Mouse (Mus musculus): ENCODE measurements around the gene Eif2b1. TPM values are rescaled to one million over a fixed set of nuclear protein-coding genes. Genes with fewer than 3 reads are reported as not detected.
A peak's percentile ranks its signal among the peaks of the same experiment; 100 is the strongest.

Gene Eif2b1
- polyA plus RNA-seq, 1 experiment from 2014 or later = 74.7 TPM

DNA sequence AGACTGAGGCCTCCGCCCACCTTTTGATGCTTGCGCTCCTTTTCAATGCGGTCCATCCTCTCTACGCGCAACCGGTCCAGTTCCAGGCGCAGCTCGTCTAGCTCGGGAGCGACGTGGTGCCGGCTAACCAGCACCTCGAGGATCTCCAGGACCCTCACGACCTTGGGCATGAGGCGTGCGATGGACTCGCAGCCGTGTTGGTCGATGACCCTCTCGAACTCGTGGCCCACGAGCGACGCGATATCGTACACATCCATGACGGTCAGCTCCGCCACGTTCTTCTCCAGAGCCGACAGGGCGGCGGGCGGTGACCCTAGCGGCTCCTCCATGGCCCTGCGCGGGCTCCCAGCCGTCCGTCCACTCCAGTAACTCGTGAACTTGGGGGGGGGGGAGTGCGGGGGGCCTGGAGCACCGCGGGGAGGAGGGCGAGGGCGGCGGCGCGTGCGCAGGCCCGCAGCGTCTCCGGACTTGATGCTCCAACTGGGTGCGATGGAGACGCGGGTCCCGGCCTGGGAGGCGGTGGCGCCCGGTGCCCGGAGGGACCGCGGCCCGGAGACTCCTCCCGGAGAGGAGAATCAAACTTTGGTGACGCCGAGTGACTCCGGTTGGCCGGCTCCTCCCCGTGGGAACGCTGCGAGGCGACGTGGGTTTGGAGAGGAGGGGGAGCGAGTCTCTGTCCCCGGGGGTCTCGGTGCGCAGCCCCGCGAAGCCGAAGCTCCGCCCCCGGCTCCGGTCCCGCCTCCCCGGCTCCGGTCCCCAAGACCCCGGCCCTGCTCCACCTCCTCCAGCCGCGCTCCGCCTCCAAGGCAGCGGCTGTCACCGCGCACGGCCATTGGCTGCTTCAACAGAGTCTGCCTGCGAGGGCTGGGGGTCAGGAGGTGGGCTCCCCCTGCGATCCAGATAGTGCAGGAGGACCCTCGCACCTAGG lies 48.0 kb downstream of the Eif2b1 start, which contains the start of gene Rilpl1:
TSS of gene Rilpl1 (minus strand) at position 737 of the 928 bp plus-strand sequence.
- peak within 1 kb of the TSS; percentile 65 for H3K4me2 ChIP-seq
- H3K4me3 ChIP-seq (replicated peaks) = peak within 1 kb of the TSS; percentile 82
- H3K9me3 ChIP-seq = no peaks in the 10 kb centered on the region
- peaks cover 10% of the 10 kb centered on the region for H3K36me3 ChIP-seq
- H3K9ac ChIP-seq (replicated peaks) = peak within 1 kb of the TSS; percentile 84
- peak; percentile 85 for ATAC-seq (ENCODE audit: insufficient number of reproducible peaks, insufficient read depth, low FRiP score, low TSS enrichment, low read depth)
- 0 out of 2 replicates have a peak, but pooled peaks cover 2% of the 10 kb centered on the region for H3K27me3 ChIP-seq
- under 1% methylated on average over 94 of the region's 96 CpGs for WGBS
- H3K27ac ChIP-seq = peak within 1 kb of the TSS; percentile 88
- peaks cover 37% of the 10 kb centered on the region for H3K4me1 ChIP-seq (replicated peaks)

DNA sequence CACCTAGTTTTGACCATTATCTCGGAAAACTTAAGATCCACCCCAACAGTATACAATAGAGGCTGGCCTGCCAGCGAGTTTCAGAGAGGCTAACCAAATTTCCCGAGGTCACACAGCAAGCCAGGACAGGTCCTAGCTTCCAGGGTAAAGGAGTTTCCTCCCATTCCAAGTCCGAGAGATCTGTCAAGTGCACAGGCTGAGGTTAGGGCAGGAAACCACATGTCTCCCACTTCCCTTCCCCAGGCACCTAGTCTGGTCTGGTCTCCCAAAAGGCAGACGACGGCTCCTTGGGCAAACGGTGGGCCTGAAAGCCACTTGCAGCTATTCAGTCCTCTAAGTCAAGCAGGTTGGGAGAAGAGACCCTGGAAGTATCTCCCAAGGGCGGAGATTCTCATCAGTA lies 49.2 kb downstream of the Eif2b1 start:
- peak overlapping the region; percentile 57; the same call in 1 of the 2 replicates for H3K27ac ChIP-seq
- 51% methylated on average over 8 of the region's 8 CpGs for WGBS
- H3K9ac ChIP-seq (replicated peaks) = peak overlapping the region; percentile 53
- no peaks in the 10 kb centered on the region for H3K9me3 ChIP-seq
- H3K36me3 ChIP-seq = peaks cover 18% of the 10 kb centered on the region
- peak overlapping the region; percentile 65 for H3K4me2 ChIP-seq
- no peak for ATAC-seq (ENCODE audit: insufficient number of reproducible peaks, insufficient read depth, low FRiP score, low TSS enrichment, low read depth)
- no peaks in the 10 kb centered on the region for H3K27me3 ChIP-seq
- peaks cover 37% of the 10 kb centered on the region for H3K4me1 ChIP-seq (replicated peaks)
- peak overlapping the region; percentile 82 for H3K4me3 ChIP-seq (replicated peaks)

DNA sequence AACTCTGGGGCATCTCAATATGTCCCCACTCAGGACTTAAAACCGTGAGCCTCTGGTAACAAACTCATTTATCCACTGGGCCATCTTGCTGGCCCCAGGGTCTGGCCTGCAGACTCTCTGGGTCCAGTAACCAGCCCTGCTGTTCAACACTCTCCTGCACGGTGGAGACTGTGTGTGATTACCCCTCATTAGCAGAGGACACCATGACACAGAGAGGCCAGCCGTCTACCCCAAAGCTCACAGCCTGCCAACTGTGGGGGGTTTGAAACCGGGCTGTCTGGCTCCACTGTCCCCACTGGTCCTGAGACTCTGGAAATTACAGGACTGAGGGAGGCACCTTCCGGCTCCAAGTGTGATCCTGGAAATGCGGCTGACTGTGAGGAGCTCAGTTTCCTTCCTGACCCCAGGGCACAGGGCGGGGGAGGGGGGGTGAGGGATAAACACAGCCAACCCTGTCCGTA lies 49.7 kb downstream of the Eif2b1 start:
- H3K27ac ChIP-seq = peak overlapping the region; percentile 57
- peak overlapping the region; percentile 82 for H3K4me3 ChIP-seq (replicated peaks)
- H3K36me3 ChIP-seq = peaks cover 23% of the 10 kb centered on the region
- 12% methylated on average over 8 of the region's 8 CpGs for WGBS
- peak overlapping the region; percentile 65 for H3K4me2 ChIP-seq
- ATAC-seq (ENCODE audit: insufficient number of reproducible peaks, insufficient read depth, low FRiP score, low TSS enrichment, low read depth) = no peak
- peaks cover 37% of the 10 kb centered on the region for H3K4me1 ChIP-seq (replicated peaks)
- no peaks in the 10 kb centered on the region for H3K9me3 ChIP-seq
- H3K9ac ChIP-seq (replicated peaks) = peak overlapping the region; percentile 53
- no peaks in the 10 kb centered on the region for H3K27me3 ChIP-seq

DNA sequence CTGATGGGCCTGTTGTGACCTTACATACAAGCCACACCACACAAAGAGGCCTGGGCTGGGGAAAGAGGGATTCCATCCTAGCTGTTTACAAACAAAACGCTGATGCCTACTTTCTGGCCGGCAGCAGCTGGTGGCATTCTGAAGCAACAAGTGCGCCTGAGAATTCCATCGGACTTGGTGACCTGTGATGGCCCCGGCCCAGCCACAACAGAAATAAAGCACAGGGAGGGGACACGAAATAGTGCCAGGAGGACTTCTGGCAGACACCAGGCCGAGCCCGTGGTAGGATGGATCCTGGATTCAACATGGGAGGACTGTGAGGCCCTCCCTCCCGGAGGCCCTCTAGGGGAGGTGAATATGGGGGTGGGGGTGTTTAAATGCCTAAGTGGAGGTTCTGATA lies 50.1 kb downstream of the Eif2b1 start:
- peak overlapping the region; percentile 57 for H3K27ac ChIP-seq
- peak overlapping the region; percentile 82 for H3K4me3 ChIP-seq (replicated peaks)

DNA sequence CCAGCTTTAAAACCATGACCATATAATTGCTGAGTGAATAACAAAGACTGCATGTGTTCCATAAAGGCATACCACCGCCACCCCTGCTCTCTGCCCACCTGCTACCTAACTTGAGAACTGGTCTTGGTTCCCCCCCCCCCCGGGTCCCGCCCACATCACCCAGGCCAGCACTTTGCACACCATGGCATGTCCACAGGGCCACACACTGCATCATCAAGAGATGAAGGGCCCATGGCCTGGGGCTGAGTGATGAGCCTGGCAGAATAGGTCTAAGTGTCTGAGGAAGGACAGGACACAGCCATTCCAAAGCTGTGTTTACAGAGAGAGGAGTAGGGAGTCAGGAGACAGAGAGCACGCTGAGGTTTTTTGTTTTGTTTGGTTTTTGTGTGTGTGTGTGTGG lies 50.6 kb downstream of the Eif2b1 start:
- H3K27ac ChIP-seq = peak overlapping the region; percentile 57
- peak overlapping the region; percentile 82 for H3K4me3 ChIP-seq (replicated peaks)
- H3K36me3 ChIP-seq = peaks cover 31% of the 10 kb centered on the region
- peak overlapping the region; percentile 53 for H3K9ac ChIP-seq (replicated peaks)
- ATAC-seq (ENCODE audit: insufficient number of reproducible peaks, insufficient read depth, low FRiP score, low TSS enrichment, low read depth) = no peak
- H3K27me3 ChIP-seq = no peaks in the 10 kb centered on the region
- H3K4me2 ChIP-seq = peak overlapping the region; percentile 65
- H3K9me3 ChIP-seq = no peaks in the 10 kb centered on the region
- peaks cover 37% of the 10 kb centered on the region for H3K4me1 ChIP-seq (replicated peaks)
- 71% methylated on average over 4 of the region's 4 CpGs for WGBS

More for the DNA sequence above, 50.1 kb downstream of the Eif2b1 start:
- Histone ChIP-seq H3K9me3 (no peaks in the 10 kb centered on the region), H3K4me1 (replicated peaks) (peaks cover 37% of the 10 kb centered on the region), H3K4me2 (peak overlapping the region; percentile 65), H3K36me3 (peaks cover 27% of the 10 kb centered on the region), H3K27me3 (no peaks in the 10 kb centered on the region), H3K9ac (replicated peaks) (peak overlapping the region; percentile 53)
- no peak for ATAC-seq (ENCODE audit: insufficient number of reproducible peaks, insufficient read depth, low FRiP score, low TSS enrichment, low read depth)
- WGBS = 26% methylated on average over 9 of the region's 9 CpGs

DNA sequence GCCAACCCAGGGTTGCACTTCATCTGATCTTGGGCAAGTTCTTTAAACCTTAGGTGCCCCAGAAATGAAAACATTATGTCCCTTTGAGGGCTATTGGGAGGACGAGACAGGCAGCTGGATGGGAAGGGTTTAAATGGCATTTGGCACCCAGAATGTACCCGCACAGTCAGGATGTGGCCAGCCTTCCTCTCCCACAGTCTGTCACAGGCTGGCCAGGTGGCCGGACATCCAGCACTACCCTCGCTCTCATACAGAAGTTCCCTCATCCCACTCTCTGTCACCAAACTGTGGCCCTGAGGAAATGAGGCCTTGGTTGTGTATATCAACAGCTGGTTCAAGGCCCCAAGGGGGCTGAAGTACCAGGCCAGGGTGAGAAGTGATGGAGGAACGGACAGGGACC lies 54.0 kb downstream of the Eif2b1 start:
- Histone ChIP-seq H3K27me3 (no peaks in the 10 kb centered on the region), H3K9ac (replicated peaks) (no peak overlapping the region), H3K4me3 (replicated peaks) (no peak overlapping the region), H3K4me1 (replicated peaks) (peaks cover 20% of the 10 kb centered on the region), H3K9me3 (no peaks in the 10 kb centered on the region), H3K4me2 (no peak overlapping the region), H3K27ac (no peak overlapping the region), H3K36me3 (peaks cover 48% of the 10 kb centered on the region)
- ATAC-seq (ENCODE audit: insufficient number of reproducible peaks, insufficient read depth, low FRiP score, low TSS enrichment, low read depth) = no peak
- 88% methylated on average over 5 of the region's 5 CpGs for WGBS

DNA sequence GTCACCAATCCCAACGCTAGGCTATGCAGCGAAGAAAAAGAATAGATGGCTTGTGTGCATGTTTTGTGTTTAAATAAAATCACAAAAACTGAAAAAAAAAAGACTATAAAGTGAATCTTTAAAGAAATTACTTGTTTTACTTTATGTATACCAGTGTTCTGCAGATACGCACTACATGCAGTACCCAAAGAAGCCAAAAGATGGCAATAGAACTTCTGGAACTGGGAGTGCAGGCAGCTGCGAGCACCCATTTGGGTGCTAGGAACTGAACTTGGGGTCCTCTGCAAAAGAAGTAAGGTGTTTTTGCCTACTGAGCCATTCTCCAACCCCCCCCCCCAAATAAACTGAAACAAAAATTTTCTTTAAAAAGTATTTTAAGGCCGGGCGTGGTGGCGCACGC lies 55.9 kb downstream of the Eif2b1 start:
- Histone ChIP-seq H3K27me3 (no peaks in the 10 kb centered on the region), H3K9me3 (no peaks in the 10 kb centered on the region), H3K27ac (no peak overlapping the region), H3K9ac (replicated peaks) (no peak overlapping the region), H3K4me1 (replicated peaks) (peaks cover under 1% of the 10 kb centered on the region), H3K4me3 (replicated peaks) (no peak overlapping the region), H3K4me2 (no peak overlapping the region), H3K36me3 (peaks cover 67% of the 10 kb centered on the region)
- 92% methylated on average over 8 of the region's 8 CpGs for WGBS
- no peak for ATAC-seq (ENCODE audit: insufficient number of reproducible peaks, insufficient read depth, low FRiP score, low TSS enrichment, low read depth)

DNA sequence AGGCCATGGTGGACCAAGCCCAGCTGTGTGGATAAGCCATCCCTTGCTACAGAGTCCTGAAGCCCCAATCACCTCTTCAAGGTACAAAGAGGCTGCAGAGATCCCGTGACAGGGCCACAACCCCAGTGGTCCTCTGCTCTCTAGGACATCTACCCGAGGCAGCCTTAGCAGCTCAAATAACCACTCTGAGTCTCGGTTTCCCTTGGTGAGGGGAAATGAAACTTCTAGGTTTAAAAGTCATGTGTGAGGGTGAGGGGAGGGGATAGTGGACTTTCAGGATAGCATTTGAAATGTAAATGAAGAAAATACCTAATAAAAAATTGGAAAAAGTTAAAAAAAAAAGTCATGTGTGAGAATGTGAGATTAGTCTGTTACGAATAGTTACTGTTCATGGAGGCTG lies 57.3 kb downstream of the Eif2b1 start:
- WGBS = 90% methylated on average over 4 of the region's 4 CpGs
- Histone ChIP-seq H3K36me3 (peaks cover 76% of the 10 kb centered on the region), H3K4me2 (no peak overlapping the region), H3K9ac (replicated peaks) (no peak overlapping the region), H3K9me3 (no peaks in the 10 kb centered on the region), H3K27me3 (no peaks in the 10 kb centered on the region), H3K4me3 (replicated peaks) (no peak overlapping the region), H3K27ac (no peak overlapping the region), H3K4me1 (replicated peaks) (no peaks in the 10 kb centered on the region)
- no peak for ATAC-seq (ENCODE audit: insufficient number of reproducible peaks, insufficient read depth, low FRiP score, low TSS enrichment, low read depth)

Other genes starting within 250 kb of the Eif2b1 start
- 68.4 and 218 TPM in 2 replicates for gene Cdk2ap1, start 216.0 kb downstream of the Eif2b1 start, polyA plus RNA-seq (2016; fragmentation: Nextera tagmentation; extraction: Ambion mirVana)
- gene Sbno1, start 153.1 kb downstream of the Eif2b1 start, polyA plus RNA-seq (2016; fragmentation: Nextera tagmentation; extraction: Ambion mirVana) = 89.0 and 109 TPM in 2 replicates
- gene Kmt5a, start 139.2 kb downstream of the Eif2b1 start, polyA plus RNA-seq (2016; fragmentation: Nextera tagmentation; extraction: Ambion mirVana) = 49.8 and 60.6 TPM in 2 replicates
- gene Rilpl2, start 100.8 kb downstream of the Eif2b1 start, polyA plus RNA-seq (2016; fragmentation: Nextera tagmentation; extraction: Ambion mirVana) = 28.3 and 31.4 TPM in 2 replicates
- gene Snrnp35, start 96.0 kb downstream of the Eif2b1 start, polyA plus RNA-seq (2016; fragmentation: Nextera tagmentation; extraction: Ambion mirVana) = 27.0 and 30.5 TPM in 2 replicates
- 27.5 and 31.5 TPM in 2 replicates for gene Rilpl1, start 47.7 kb downstream of the Eif2b1 start, polyA plus RNA-seq (2016; fragmentation: Nextera tagmentation; extraction: Ambion mirVana)
- gene Tmed2, start 38.4 kb downstream of the Eif2b1 start, polyA plus RNA-seq (2016; fragmentation: Nextera tagmentation; extraction: Ambion mirVana) = 484 and 497 TPM in 2 replicates
- 18.5 and 19.9 TPM in 2 replicates for gene Ddx55, start 26.3 kb downstream of the Eif2b1 start, polyA plus RNA-seq (2016; fragmentation: Nextera tagmentation; extraction: Ambion mirVana)
- gene Gtf2h3, start within 50 bp of the Eif2b1 start, polyA plus RNA-seq (2016; fragmentation: Nextera tagmentation; extraction: Ambion mirVana) = 86.6 and 90.0 TPM in 2 replicates
- 50.0 and 51.2 TPM in 2 replicates for gene Atp6v0a2, start 49.4 kb upstream of the Eif2b1 start, polyA plus RNA-seq (2016; fragmentation: Nextera tagmentation; extraction: Ambion mirVana)
- 0.04 and 0.09 TPM in 2 replicates for gene Dnah10, start 146.0 kb upstream of the Eif2b1 start, polyA plus RNA-seq (2016; fragmentation: Nextera tagmentation; extraction: Ambion mirVana)